Mouse (Mus musculus) embryonic facial prominence, embryonic 14.5 days (tissue): ENCODE results near the gene Cfap299. TPM values are rescaled to one million over a fixed set of nuclear protein-coding genes. Genes with fewer than 3 reads are reported as not detected.
"Not testable (repeated sequence)": the region's sequence is repeated elsewhere in the genome, so short reads cannot be mapped to it uniquely, and the experiment has no call there.

Experiments used
- ATAC-seq: fragments of 200-750 bp; cut with Nextera tagmentation; 2 replicates; pipeline ENCODE4 v1.8.0; 2017; ENCODE audit warnings: low read depth, moderate number of reproducible peaks, moderate TSS enrichment
- DNase-seq: peaks from one replicate; pipeline ENCODE4 v3.0.0-alpha.2; 2015; ENCODE audit warnings: low spot score
- H3K27ac ChIP-seq: fragments of 300-500 bp; sonication (generic); replicated peaks from 2 replicates; pipeline ENCODE4 v1.5.1; 2014; ENCODE audit warnings: low read depth, mild to moderate bottlenecking, low read length, moderate library complexity
- H3K27me3 ChIP-seq: fragments of 300-500 bp; sonication (generic); replicated peaks from 2 replicates; pipeline ENCODE4 v1.6.1; 2014; ENCODE audit warnings: low read length; ENCODE audit not compliant: control insufficient read depth, insufficient read depth
- H3K36me3 ChIP-seq: fragments of 300-500 bp; sonication (generic); 2 replicates; pipeline ENCODE4 v1.6.1; 2014; ENCODE audit warnings: low read length, mixed read lengths; ENCODE audit not compliant: control insufficient read depth, insufficient read depth
- H3K4me1 ChIP-seq: fragments of 300-500 bp; sonication (generic); 2 replicates; pipeline ENCODE4 v1.6.1; 2014; ENCODE audit warnings: antibody characterized with exemption, low read length; ENCODE audit not compliant: control insufficient read depth, insufficient read depth
- H3K4me2 ChIP-seq: fragments of 300-500 bp; sonication (generic); 2 replicates; pipeline ENCODE4 v1.6.1; 2014; ENCODE audit warnings: low read depth, mild to moderate bottlenecking, low read length, moderate library complexity, mixed read lengths
- H3K4me3 ChIP-seq: fragments of 300-500 bp; sonication (generic); 2 replicates; pipeline ENCODE4 v1.5.1; 2014; ENCODE audit warnings: low read depth, mild to moderate bottlenecking, low read length
- H3K9ac ChIP-seq: fragments of 300-500 bp; sonication (generic); 2 replicates; pipeline ENCODE4 v1.6.1; 2014; ENCODE audit warnings: low read depth, mild to moderate bottlenecking, low read length, moderate library complexity, mixed read lengths
- H3K9me3 ChIP-seq: fragments of 300-500 bp; sonication (generic); 2 replicates; pipeline ENCODE4 v1.6.1; 2016; ENCODE audit warnings: low read length; ENCODE audit not compliant: control insufficient read depth
- whole genome bisulfite sequencing: fragments of 180-500 bp; shearing (Covaris S2); extraction: QIAGEN DNeasy Blood & Tissue Kit; methylation state at CpG from one replicate; pipeline ENCODE4 v1.1.7; 2014; 5-methylcytosine and 5-hydroxymethylcytosine counted together
- polyA plus RNA-seq: library from polyadenylated mRNA; unstranded; fragments of >200 nt; fragmentation: Nextera tagmentation; extraction: Ambion mirVana; gene quantifications from 2 replicates; pipeline ENCODE4 v1.2.1, GENCODE M21; 2014

Gene Cfap299
- polyA plus RNA-seq, 1 experiment from 2014 or later: 1.9 TPM

- Histone ChIP-seq H3K9ac (no peak overlapping the region), H3K36me3 (no peaks in the 10 kb centered on the region), H3K27ac (no peak overlapping the region; the same call in 1 of the 2 replicates), H3K27me3 (no peaks in the 10 kb centered on the region), H3K9me3 (no peaks in the 10 kb centered on the region), H3K4me2 (no peak overlapping the region), H3K4me1 (no peaks in the 10 kb centered on the region), H3K4me3 (no peak overlapping the region)
- DNase-seq (peak; percentile 65), ATAC-seq (peak; percentile 55; the same call in 1 of the 2 replicates)
- 37% methylated on average over 9 of the region's 9 CpGs for WGBS
Observed at GRCm38 (mm10) chr5:98306528-98306927, 22.6 kb upstream of the Cfap299 start.

DNA sequence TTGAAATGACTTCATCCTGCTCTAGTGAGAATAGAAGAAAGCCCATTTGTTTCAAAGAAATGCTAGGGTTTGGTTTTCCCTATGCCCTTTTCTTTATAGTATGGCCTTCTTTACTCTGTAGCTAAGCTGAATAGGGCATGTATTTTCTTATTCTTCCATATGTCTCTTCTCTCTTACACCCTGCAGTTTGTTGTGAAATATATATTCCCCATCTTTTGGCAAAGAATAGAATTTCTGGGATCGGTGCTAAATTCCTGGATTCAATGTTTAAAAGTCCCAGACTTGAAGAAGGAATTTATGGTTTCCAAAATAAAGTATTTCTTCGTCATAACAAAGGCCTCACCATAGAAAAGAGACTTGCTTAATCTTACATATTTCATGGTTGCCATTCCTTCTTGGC is 2.5 kb upstream of the Cfap299 start:
- H3K4me2 ChIP-seq: no peak overlapping the region
- H3K27me3 ChIP-seq: 0 out of 2 replicates have a peak, but pooled peaks cover 5% of the 10 kb centered on the region
- H3K9ac ChIP-seq: no peak overlapping the region
- H3K36me3 ChIP-seq: no peaks in the 10 kb centered on the region
- WGBS: 74% methylated on average over 2 of the region's 2 CpGs
- H3K27ac ChIP-seq: no peak overlapping the region
- DNase-seq: no peak
- ATAC-seq: no peak
- H3K4me3 ChIP-seq: no peak overlapping the region
- H3K4me1 ChIP-seq: no peaks in the 10 kb centered on the region
- no peaks in the 10 kb centered on the region for H3K9me3 ChIP-seq

GRCm38 (mm10) chr5:98343751-98344150 is 14.6 kb downstream of the Cfap299 start:
- DNase-seq, H3K36me3 ChIP-seq, H3K4me2 ChIP-seq, H3K9ac ChIP-seq, H3K27ac ChIP-seq, ATAC-seq, H3K4me3 ChIP-seq, H3K4me1 ChIP-seq, H3K9me3 ChIP-seq, H3K27me3 ChIP-seq: not testable (repeated sequence)
- WGBS: 90% methylated on average over 16 of the region's 16 CpGs

- Histone ChIP-seq H3K27ac (no peak overlapping the region), H3K4me1 (no peaks in the 10 kb centered on the region), H3K36me3 (no peaks in the 10 kb centered on the region), H3K9me3 (no peaks in the 10 kb centered on the region), H3K4me3 (no peak overlapping the region), H3K9ac (no peak overlapping the region), H3K27me3 (no peaks in the 10 kb centered on the region), H3K4me2 (no peak overlapping the region)
- ATAC-seq (no peak), DNase-seq (peak; percentile 51)
- 63% methylated on average over 2 of the region's 2 CpGs for WGBS
Observed at GRCm38 (mm10) chr5:98344581-98344980, 15.5 kb downstream of the Cfap299 start.

DNA sequence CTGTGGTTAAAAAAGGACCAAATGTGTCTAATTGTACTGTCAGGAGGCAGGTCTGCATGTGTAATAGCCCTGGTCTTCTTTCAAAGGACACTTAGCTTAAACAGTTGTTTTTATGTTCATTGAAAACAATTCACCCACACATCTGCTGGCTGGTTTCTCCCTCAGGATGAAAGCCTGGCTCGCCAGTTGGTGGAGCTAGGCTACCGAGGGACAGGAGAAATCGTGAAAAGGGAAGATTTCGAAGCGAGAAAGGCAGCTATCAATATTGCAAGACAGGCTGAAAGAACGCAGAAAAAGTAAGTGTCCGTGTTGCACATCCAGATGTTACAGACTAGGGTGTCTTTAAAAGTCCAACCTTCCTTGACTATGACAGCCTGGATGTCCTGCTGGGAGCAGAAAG is 17.0 kb downstream of the Cfap299 start:
- Histone ChIP-seq H3K9me3 (no peaks in the 10 kb centered on the region), H3K9ac (no peak overlapping the region), H3K4me3 (no peak overlapping the region), H3K4me2 (no peak overlapping the region), H3K36me3 (no peaks in the 10 kb centered on the region), H3K4me1 (no peaks in the 10 kb centered on the region), H3K27ac (no peak overlapping the region), H3K27me3 (no peaks in the 10 kb centered on the region)
- ATAC-seq (no peak), DNase-seq (peak; percentile 27)
- 59% methylated on average over 7 of the region's 7 CpGs for WGBS

DNA sequence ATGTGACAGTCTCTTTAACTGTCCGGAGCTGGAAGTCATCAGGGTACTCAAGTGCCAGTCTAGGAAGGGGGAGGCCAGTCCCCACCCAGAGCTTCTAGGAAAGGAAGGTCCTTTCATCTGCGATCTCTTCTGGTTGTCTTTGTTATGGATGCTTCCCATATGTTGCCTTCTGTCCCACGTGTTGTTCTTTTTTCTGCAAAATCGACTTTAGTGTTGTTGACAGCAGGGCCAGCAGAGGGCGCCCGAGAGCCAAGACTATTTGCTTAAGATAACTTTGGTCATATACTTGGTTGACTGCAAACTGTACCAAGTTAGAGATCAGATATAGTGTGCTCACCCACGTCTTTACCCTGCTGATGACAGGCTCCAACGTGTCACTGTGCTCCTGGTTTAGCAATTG is 19.5 kb downstream of the Cfap299 start:
- no peaks in the 10 kb centered on the region for H3K27me3 ChIP-seq
- no peak overlapping the region for H3K27ac ChIP-seq
- no peak overlapping the region for H3K4me3 ChIP-seq
- H3K9me3 ChIP-seq: no peaks in the 10 kb centered on the region
- no peak overlapping the region for H3K4me2 ChIP-seq
- DNase-seq: peak; percentile 83
- 6% methylated on average over 8 of the region's 8 CpGs for WGBS
- H3K9ac ChIP-seq: no peak overlapping the region
- no peaks in the 10 kb centered on the region for H3K4me1 ChIP-seq
- H3K36me3 ChIP-seq: no peaks in the 10 kb centered on the region
- ATAC-seq: peak; percentile 72

- Histone ChIP-seq H3K9ac (no peak overlapping the region), H3K9me3 (no peaks in the 10 kb centered on the region), H3K36me3 (no peaks in the 10 kb centered on the region), H3K4me3 (no peak overlapping the region), H3K27ac (no peak overlapping the region), H3K4me1 (no peaks in the 10 kb centered on the region), H3K27me3 (no peaks in the 10 kb centered on the region), H3K4me2 (no peak overlapping the region)
- ATAC-seq (no peak), DNase-seq (no peak)
- WGBS: 89% methylated on average over 7 of the region's 7 CpGs
Observed at GRCm38 (mm10) chr5:98359912-98360311, 30.8 kb downstream of the Cfap299 start.

DNA sequence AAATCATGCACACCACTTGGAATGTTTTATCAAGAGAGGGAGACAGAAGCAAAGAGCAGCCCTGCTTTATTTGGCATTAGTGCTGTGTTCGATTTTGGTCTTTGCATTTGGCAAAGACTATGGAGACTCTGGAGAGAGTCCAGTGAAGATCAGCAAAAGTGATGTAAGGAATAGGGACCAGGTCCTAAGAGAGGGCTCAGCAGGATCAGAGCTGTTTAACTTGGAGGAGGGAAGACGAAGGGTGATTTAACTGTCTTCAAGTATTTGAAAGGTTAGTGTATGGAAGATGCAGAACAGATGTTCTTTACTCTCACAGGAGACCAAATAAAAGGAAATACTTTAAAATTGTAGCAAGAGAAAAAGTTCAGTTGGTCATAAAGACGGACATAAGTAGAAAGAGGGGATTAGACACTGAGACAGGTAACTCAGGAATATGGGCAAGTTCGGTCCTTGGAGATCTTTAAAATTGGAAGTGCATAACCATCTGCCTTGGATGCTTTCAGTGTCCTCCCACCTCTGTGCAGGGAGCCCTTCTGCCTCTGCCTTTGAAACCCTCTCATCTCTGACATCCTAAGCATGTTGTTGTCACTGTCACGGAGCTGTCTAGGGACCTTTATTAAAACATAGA is 31.8 kb downstream of the Cfap299 start:
- Histone ChIP-seq H3K9ac (no peak overlapping the region), H3K4me3 (no peak overlapping the region), H3K4me2 (no peak overlapping the region), H3K36me3 (no peaks in the 10 kb centered on the region), H3K27me3 (no peaks in the 10 kb centered on the region), H3K27ac (no peak overlapping the region), H3K9me3 (no peaks in the 10 kb centered on the region), H3K4me1 (no peaks in the 10 kb centered on the region)
- DNase-seq (peak; percentile 72), ATAC-seq (peak; percentile 60; the same call in 1 of the 2 replicates)
- WGBS: 59% methylated on average over 5 of the region's 5 CpGs

GRCm38 (mm10) chr5:98363428-98363827 is 34.3 kb downstream of the Cfap299 start:
- ATAC-seq: no peak
- no peaks in the 10 kb centered on the region for H3K9me3 ChIP-seq
- 0 out of 2 replicates have a peak, but pooled peaks cover 2% of the 10 kb centered on the region for H3K27me3 ChIP-seq
- H3K4me3 ChIP-seq: no peak overlapping the region
- H3K9ac ChIP-seq: no peak overlapping the region
- DNase-seq: no peak
- H3K27ac ChIP-seq: no peak overlapping the region
- WGBS: 51% methylated on average over 8 of the region's 8 CpGs
- no peaks in the 10 kb centered on the region for H3K4me1 ChIP-seq
- no peaks in the 10 kb centered on the region for H3K36me3 ChIP-seq
- H3K4me2 ChIP-seq: no peak overlapping the region
